Mouse (Mus musculus): ENCODE data around the gene Rps6. TPM values are rescaled to one million over a fixed set of nuclear protein-coding genes. Genes with fewer than 3 reads are reported as not detected.
A peak's percentile ranks its signal among the peaks of the same experiment; 100 is the strongest.

The Rps6 gene
- total and polyA plus RNA-seq, 3 experiments = 1,648 to 3,142 TPM; not detected in 1

DNA sequence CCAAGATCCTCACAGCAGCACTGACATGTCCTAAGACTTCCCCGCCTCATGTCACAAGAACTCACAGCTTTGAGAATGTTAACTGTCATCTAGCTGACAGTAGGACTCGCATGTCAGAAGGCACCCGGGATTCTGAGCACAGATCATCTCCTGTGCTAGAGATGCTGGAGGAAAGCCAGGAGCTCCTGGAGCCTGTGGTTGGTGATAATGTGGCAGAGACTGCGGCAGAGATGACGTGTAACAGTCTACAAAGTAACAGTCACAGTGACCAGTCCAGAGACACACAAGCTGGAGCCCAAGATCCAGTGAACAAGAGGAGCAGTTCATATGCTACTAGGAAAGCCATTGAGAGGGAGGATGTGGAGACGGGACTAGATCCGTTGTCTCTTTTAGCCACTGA is 32.1 kb downstream of the Rps6 start:
- H3K36me3 ChIP-seq (ENCODE audit: control insufficient read depth in 1 of 2, insufficient read depth in 2 of 2, low read length in 2 of 2) = peaks cover 0 to 23% of the 10 kb centered on the region in 2 experiments; a peak in 2 of 4 replicates
- peak; percentile 58 for DNase-seq (ENCODE audit: low read depth, low spot score)
- no peaks in the 10 kb centered on the region for H3K9me3 ChIP-seq (replicated peaks; ENCODE audit: insufficient read depth, low read length)
- H3K27me3 ChIP-seq (ENCODE audit: control insufficient read depth in 1 of 2, insufficient read depth in 2 of 2, low read length in 2 of 2) = no peaks in the 10 kb centered on the region
- H3K27ac ChIP-seq (ENCODE audit: control insufficient read depth, low read depth, low read length) = no peak overlapping the region
- H3K4me1 ChIP-seq (ENCODE audit: control insufficient read depth in 1 of 2, insufficient read depth in 2 of 2, low read length in 2 of 2) = 0 out of 4 replicates have a peak, but pooled peaks cover 0 to 2% of the 10 kb centered on the region in 2 experiments
- H3K4me3 ChIP-seq (ENCODE audit: control insufficient read depth in 1 of 2, insufficient read depth in 1 of 2, low read depth in 2 of 2, low read length in 2 of 2) = no peak overlapping the region
- H3K9ac ChIP-seq (ENCODE audit: control insufficient read depth, low read depth, low read length, poor library complexity, severe bottlenecking) = no peak overlapping the region
- H3K79me2 ChIP-seq (ENCODE audit: control insufficient read depth, insufficient read depth, low read length, poor library complexity) = no peaks in the 10 kb centered on the region
- TF ChIP-seq ZNF384 (IDR thresholded peaks at IDR 0.05; ENCODE audit: low read depth, low read length) = no peak
- TF ChIP-seq TCF12 (IDR thresholded peaks at IDR 0.05; ENCODE audit: low read depth, low read length) = no peak
- no peak for TF ChIP-seq CTCF (IDR thresholded peaks at IDR 0.05 in 2 of 3, conservative IDR thresholded peaks at IDR 0.05 in 1 of 3; ENCODE audit: control insufficient read depth in 1 of 3, insufficient read depth in 1 of 3, low read depth in 2 of 3, low read length in 3 of 3, poor library complexity in 1 of 3, severe bottlenecking in 1 of 3)
- no peak for TF ChIP-seq GATA1 (IDR thresholded peaks at IDR 0.05; ENCODE audit: low read depth, low read length)
- no peak for TF ChIP-seq CHD1 (IDR thresholded peaks at IDR 0.05; ENCODE audit: low read depth, low read length)
- no peak for TF ChIP-seq POLR2AphosphoS2 (IDR thresholded peaks at IDR 0.05; ENCODE audit: low read length)

DNA sequence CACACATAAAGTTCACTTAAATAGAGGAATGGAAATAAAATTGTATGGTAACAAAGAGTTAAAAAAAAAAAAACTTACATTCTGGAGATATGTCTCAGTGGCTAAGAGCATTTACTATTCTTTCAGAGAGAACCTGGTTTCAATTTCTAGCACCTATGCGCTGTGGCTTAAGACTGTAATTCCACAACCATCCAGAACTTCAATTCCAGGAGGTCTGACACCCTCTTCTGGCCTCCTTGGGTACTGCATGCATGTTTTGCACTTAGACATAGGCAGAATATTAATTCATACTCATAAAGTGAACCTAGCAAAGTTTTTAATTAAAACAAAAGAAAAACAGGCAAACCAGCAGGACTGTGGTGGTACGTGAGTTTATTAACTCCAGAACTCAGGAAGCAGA is 34.0 kb downstream of the Rps6 start:
- DNase-seq (ENCODE audit: low read depth, low spot score) = peak; percentile 80
- Histone ChIP-seq H3K4me1 (ENCODE audit: control insufficient read depth in 1 of 2, insufficient read depth in 2 of 2, low read length in 2 of 2) (0 out of 4 replicates have a peak, but pooled peaks cover 0 to 2% of the 10 kb centered on the region in 2 experiments), H3K79me2 (ENCODE audit: control insufficient read depth, insufficient read depth, low read length, poor library complexity) (no peaks in the 10 kb centered on the region), H3K9me3 (replicated peaks; ENCODE audit: insufficient read depth, low read length) (no peaks in the 10 kb centered on the region), H3K4me3 (ENCODE audit: control insufficient read depth in 1 of 2, insufficient read depth in 1 of 2, low read depth in 2 of 2, low read length in 2 of 2) (no peak overlapping the region), H3K27me3 (ENCODE audit: control insufficient read depth in 1 of 2, insufficient read depth in 2 of 2, low read length in 2 of 2) (no peaks in the 10 kb centered on the region), H3K9ac (ENCODE audit: control insufficient read depth, low read depth, low read length, poor library complexity, severe bottlenecking) (no peak overlapping the region), H3K27ac (ENCODE audit: control insufficient read depth, low read depth, low read length) (no peak overlapping the region), H3K36me3 (ENCODE audit: control insufficient read depth in 1 of 2, insufficient read depth in 2 of 2, low read length in 2 of 2) (peaks cover 0 to 24% of the 10 kb centered on the region in 2 experiments; a peak in 2 of 4 replicates)
- TF ChIP-seq CTCF (IDR thresholded peaks at IDR 0.05 in 2 of 3, conservative IDR thresholded peaks at IDR 0.05 in 1 of 3; ENCODE audit: control insufficient read depth in 1 of 3, insufficient read depth in 1 of 3, low read depth in 2 of 3, low read length in 3 of 3, poor library complexity in 1 of 3, severe bottlenecking in 1 of 3) (peak; percentile 51 to 86 (median 75)), RAD21 (IDR thresholded peaks at IDR 0.05; ENCODE audit: low read depth, low read length) (peak; percentile 58), ZNF384 (IDR thresholded peaks at IDR 0.05; ENCODE audit: low read depth, low read length) (no peak), HCFC1 (IDR thresholded peaks at IDR 0.05; ENCODE audit: low read depth, low read length) (no peak), GATA1 (IDR thresholded peaks at IDR 0.05; ENCODE audit: low read depth, low read length) (no peak), SMC3 (IDR thresholded peaks at IDR 0.05; ENCODE audit: low read depth, low read length) (peak; percentile 44; the same call in 1 of the 2 replicates)

DNA sequence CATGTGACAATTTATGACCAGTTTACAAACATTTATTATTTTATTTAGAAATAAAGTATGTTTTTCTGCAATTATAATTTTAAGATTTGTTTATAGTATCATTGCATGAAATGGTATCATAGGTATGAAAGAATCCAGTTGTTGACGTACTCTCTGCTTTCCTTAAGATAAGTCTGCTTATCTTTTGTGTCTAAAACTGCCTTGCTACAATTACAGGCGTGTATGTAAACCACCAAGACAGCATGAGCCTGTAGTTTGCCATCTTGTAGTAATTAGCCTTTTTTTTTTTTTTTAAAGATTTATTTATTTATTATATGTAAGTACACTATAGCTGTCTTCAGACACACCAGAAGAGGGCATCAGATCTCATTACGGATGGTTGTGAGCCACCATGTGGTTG is 42.4 kb downstream of the Rps6 start:
- DNase-seq (ENCODE audit: low read depth, low spot score) = no peak
- Histone ChIP-seq H3K4me3 (ENCODE audit: control insufficient read depth in 1 of 2, insufficient read depth in 1 of 2, low read depth in 2 of 2, low read length in 2 of 2) (no peak overlapping the region), H3K4me1 (ENCODE audit: control insufficient read depth in 1 of 2, insufficient read depth in 2 of 2, low read length in 2 of 2) (no peaks in the 10 kb centered on the region), H3K79me2 (ENCODE audit: control insufficient read depth, insufficient read depth, low read length, poor library complexity) (no peaks in the 10 kb centered on the region), H3K27me3 (ENCODE audit: control insufficient read depth in 1 of 2, insufficient read depth in 2 of 2, low read length in 2 of 2) (no peaks in the 10 kb centered on the region), H3K9ac (ENCODE audit: control insufficient read depth, low read depth, low read length, poor library complexity, severe bottlenecking) (no peak overlapping the region), H3K36me3 (ENCODE audit: control insufficient read depth in 1 of 2, insufficient read depth in 2 of 2, low read length in 2 of 2) (peaks cover 0 to 5% of the 10 kb centered on the region in 2 experiments; a peak in 2 of 4 replicates), H3K27ac (ENCODE audit: control insufficient read depth, low read depth, low read length) (no peak overlapping the region), H3K9me3 (replicated peaks; ENCODE audit: insufficient read depth, low read length) (no peaks in the 10 kb centered on the region)
- TF ChIP-seq GATA1 (IDR thresholded peaks at IDR 0.05; ENCODE audit: low read depth, low read length) = no peak
- TF ChIP-seq POLR2AphosphoS2 (IDR thresholded peaks at IDR 0.05; ENCODE audit: low read length) = no peak
- TF ChIP-seq TCF12 (IDR thresholded peaks at IDR 0.05; ENCODE audit: low read depth, low read length) = no peak
- TF ChIP-seq KAT2A (conservative IDR thresholded peaks at IDR 0.05; ENCODE audit: low read depth, low read length) = no peak
- TF ChIP-seq NELFE (IDR thresholded peaks at IDR 0.05; ENCODE audit: low read depth, low read length) = no peak
- no peak for TF ChIP-seq RCOR1 (IDR thresholded peaks at IDR 0.05; ENCODE audit: low read depth, low read length)
- TF ChIP-seq EP300 (IDR thresholded peaks at IDR 0.05; ENCODE audit: low read depth in 1 of 2, low read length in 2 of 2) = no peak
- TF ChIP-seq E2F4 (IDR thresholded peaks at IDR 0.05; ENCODE audit: borderline replicate concordance, low read depth, low read length) = no peak
- TF ChIP-seq SIN3A (IDR thresholded peaks at IDR 0.05; ENCODE audit: low read length) = no peak

Measured in MEL (cell line).